Mouse (Mus musculus) heart, embryonic 14.5 days (tissue): ENCODE results near the gene Cltb. TPM values are rescaled to one million over a fixed set of nuclear protein-coding genes. Genes with fewer than 3 reads are reported as not detected.

Source experiments
- ATAC-seq: fragments of 200-750 bp; cut with Nextera tagmentation; 2 replicates; pipeline ENCODE4 v1.8.0; 2017; ENCODE audit warnings: low read depth, moderate TSS enrichment; ENCODE audit not compliant: insufficient number of reproducible peaks, insufficient read depth, low FRiP score
- H3K27ac ChIP-seq, 2 experiments: fragments of 200-500 bp in 1 of 2; fragments of 300-500 bp in 1 of 2; sonication (generic) in 1 of 2; replicated peaks in 1 of 2; 2 replicates each; pipeline ENCODE4 v1.5.1; 2012 to 2014; ENCODE audit warnings: low read depth in 2 of 2, low read length in 2 of 2, control low read depth in 1 of 2, mild to moderate bottlenecking in 1 of 2, mixed read lengths in 1 of 2; ENCODE audit not compliant: control insufficient read depth in 1 of 2, insufficient read depth in 1 of 2
- H3K27me3 ChIP-seq: fragments of 300-500 bp; sonication (generic); 2 replicates; pipeline ENCODE4 v1.6.1; 2014; ENCODE audit warnings: mild to moderate bottlenecking, low read length, control low read depth; ENCODE audit not compliant: control insufficient read depth, insufficient read depth
- H3K36me3 ChIP-seq: fragments of 300-500 bp; sonication (generic); 2 replicates; pipeline ENCODE4 v1.6.1; 2014; ENCODE audit warnings: mild to moderate bottlenecking, control low read depth, low read length, mixed read lengths; ENCODE audit not compliant: control insufficient read depth, insufficient read depth
- H3K4me1 ChIP-seq, 2 experiments: fragments of 200-500 bp in 1 of 2; fragments of 300-500 bp in 1 of 2; sonication (generic) in 1 of 2; 2 replicates each; pipeline ENCODE4 v1.6.1; 2012 to 2014; ENCODE audit warnings: low read length in 2 of 2, control low read depth in 1 of 2, mixed read lengths in 1 of 2; ENCODE audit not compliant: control insufficient read depth in 2 of 2, insufficient read depth in 2 of 2
- H3K4me2 ChIP-seq: fragments of 300-500 bp; sonication (generic); 2 replicates; pipeline ENCODE4 v1.6.1; 2014; ENCODE audit warnings: mild to moderate bottlenecking, low read length
- H3K4me3 ChIP-seq, 2 experiments: fragments of 200-500 bp in 1 of 2; fragments of 300-500 bp in 1 of 2; sonication (generic) in 1 of 2; 2 replicates each; pipeline ENCODE4 v1.5.1; 2012 to 2014; ENCODE audit warnings: low read length in 2 of 2, mild to moderate bottlenecking in 2 of 2, control low read depth in 1 of 2, low read depth in 1 of 2, moderate library complexity in 1 of 2; ENCODE audit not compliant: control insufficient read depth in 1 of 2, insufficient read depth in 1 of 2
- H3K9ac ChIP-seq: fragments of 300-500 bp; sonication (generic); 2 replicates; pipeline ENCODE4 v1.6.1; 2014; ENCODE audit warnings: mild to moderate bottlenecking, low read length
- H3K9me3 ChIP-seq: fragments of 300-500 bp; sonication (generic); 2 replicates; pipeline ENCODE4 v1.6.1; 2016; ENCODE audit warnings: low read length, control low read depth; ENCODE audit not compliant: control insufficient read depth
- WGBS: fragments of 180-500 bp; shearing (Covaris S2); extraction: QIAGEN DNeasy Blood & Tissue Kit; methylation state at CpG from one replicate; pipeline ENCODE4 v1.1.7; 2014; 5-methylcytosine and 5-hydroxymethylcytosine counted together
- microRNA-seq: library from miRNA; unstranded; fragments of <30 nt; microRNA quantifications from one replicate; pipeline ENCODE4, GENCODE M21; 2016
- polyA plus RNA-seq: library from polyadenylated mRNA; unstranded; fragments of >200 nt; fragmentation: Nextera tagmentation; extraction: Ambion mirVana; gene quantifications from 2 replicates; pipeline ENCODE4 v1.2.1, GENCODE M21; 2014

Gene Cltb
- polyA plus RNA-seq, 1 experiment from 2014 or later: 45.0 TPM

DNA sequence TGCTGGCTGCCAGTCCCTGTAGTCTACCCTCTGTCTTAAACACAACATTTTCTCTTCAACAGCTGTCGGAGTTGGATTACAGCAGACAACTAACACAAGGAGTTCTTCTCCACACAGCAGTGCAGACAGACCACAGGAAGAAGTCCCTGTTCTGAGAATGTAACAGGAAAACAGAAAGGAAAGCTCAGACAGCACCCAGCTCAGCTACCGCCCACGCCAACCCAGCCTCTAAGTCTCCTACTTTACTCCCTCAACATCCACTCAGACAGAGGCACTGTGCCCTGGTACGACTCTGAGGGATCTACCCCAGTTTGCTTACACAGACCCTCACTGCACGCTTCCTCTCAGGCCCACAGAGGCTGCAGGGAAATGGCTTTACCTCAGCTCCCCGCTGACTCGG is 50.5 kb downstream of the Cltb start:
- Histone ChIP-seq H3K4me1 (peaks cover 7 to 9% of the 10 kb centered on the region in 2 experiments), H3K9ac (no peak overlapping the region), H3K27ac (no peak overlapping the region), H3K36me3 (peaks cover 81% of the 10 kb centered on the region), H3K4me2 (no peak overlapping the region), H3K27me3 (no peaks in the 10 kb centered on the region), H3K4me3 (no peak overlapping the region), H3K9me3 (no peaks in the 10 kb centered on the region)
- WGBS: 93% methylated on average over 7 of the region's 7 CpGs
- no peak for ATAC-seq

DNA sequence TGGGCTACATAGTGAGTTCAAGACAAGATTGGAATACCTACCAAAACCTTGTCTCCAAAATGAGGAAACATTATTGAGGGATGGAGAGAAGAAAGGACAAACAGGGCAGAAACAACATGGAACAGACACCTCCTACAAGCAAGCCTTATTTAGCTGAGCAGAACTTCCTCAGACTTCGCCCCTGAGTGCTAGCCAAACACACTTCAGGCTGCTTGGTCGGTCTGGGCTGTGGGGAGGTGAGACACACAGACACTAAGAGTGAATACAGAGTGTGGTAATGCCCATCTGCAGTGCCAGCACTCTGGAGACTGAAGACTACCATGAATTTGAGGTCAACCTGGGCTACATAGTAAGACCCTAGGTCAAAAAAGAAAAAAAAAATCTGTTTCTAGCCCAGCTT is 51.5 kb downstream of the Cltb start:
- no peak overlapping the region for H3K4me3 ChIP-seq
- WGBS: 84% methylated on average over 2 of the region's 2 CpGs
- peaks cover 5 to 6% of the 10 kb centered on the region in 2 experiments for H3K4me1 ChIP-seq
- no peak overlapping the region for H3K4me2 ChIP-seq
- no peaks in the 10 kb centered on the region for H3K27me3 ChIP-seq
- H3K36me3 ChIP-seq: peaks cover 89% of the 10 kb centered on the region
- ATAC-seq: no peak
- no peak overlapping the region for H3K27ac ChIP-seq
- H3K9me3 ChIP-seq: no peaks in the 10 kb centered on the region
- H3K9ac ChIP-seq: no peak overlapping the region

DNA sequence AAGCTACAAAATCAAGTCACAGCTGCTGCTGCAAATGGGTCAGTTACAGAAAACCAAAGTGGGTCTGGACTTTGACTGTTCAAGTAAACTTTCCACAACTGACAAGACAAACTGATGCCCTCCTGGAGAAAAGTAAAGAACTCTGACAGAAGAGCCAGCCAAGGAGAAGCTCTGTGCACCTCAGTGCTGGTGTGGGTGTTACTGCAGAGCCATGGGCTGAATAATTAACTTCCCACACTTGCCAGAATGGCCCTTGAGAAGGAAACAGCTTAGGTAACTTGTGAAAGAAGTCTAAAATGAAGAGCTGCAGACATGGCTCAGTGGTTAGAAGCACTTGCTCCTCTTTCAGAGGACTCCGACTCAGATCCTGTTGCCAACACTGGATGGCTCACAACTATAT is 53.5 kb downstream of the Cltb start:
- no peak for ATAC-seq
- Histone ChIP-seq H3K36me3 (peaks cover 96% of the 10 kb centered on the region), H3K4me2 (no peak overlapping the region), H3K9ac (no peak overlapping the region), H3K4me3 (no peak overlapping the region), H3K27me3 (no peaks in the 10 kb centered on the region), H3K4me1 (no peaks in the 10 kb centered on the region), H3K27ac (no peak overlapping the region), H3K9me3 (no peaks in the 10 kb centered on the region)
- 100% methylated on average over 1 of the region's 1 CpGs for WGBS

DNA sequence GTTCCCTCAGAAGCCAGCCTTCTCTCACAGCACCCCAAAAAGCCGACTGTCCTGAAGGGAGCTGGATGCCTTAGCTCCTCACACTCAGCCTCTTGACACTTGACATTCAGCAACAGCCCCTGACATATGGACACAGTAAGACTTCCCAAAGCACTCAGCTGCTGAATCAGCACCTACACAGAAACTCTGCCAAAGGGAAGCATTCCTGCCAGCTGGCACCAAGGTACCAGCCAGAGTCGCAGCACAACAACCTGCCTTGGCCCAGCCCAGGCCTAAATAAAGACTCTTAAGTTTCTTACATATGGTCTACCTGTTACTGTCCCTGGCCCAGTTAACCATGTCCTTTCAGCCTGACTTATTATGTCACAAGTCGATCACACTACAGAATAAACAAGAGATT is 54.3 kb downstream of the Cltb start:
- H3K9me3 ChIP-seq: no peaks in the 10 kb centered on the region
- ATAC-seq: no peak
- H3K4me2 ChIP-seq: no peak overlapping the region
- no peaks in the 10 kb centered on the region for H3K4me1 ChIP-seq
- no peaks in the 10 kb centered on the region for H3K27me3 ChIP-seq
- no peak overlapping the region for H3K27ac ChIP-seq
- H3K4me3 ChIP-seq: no peak overlapping the region
- peaks cover 98% of the 10 kb centered on the region for H3K36me3 ChIP-seq
- 90% methylated on average over 3 of the region's 3 CpGs for WGBS
- H3K9ac ChIP-seq: no peak overlapping the region

DNA sequence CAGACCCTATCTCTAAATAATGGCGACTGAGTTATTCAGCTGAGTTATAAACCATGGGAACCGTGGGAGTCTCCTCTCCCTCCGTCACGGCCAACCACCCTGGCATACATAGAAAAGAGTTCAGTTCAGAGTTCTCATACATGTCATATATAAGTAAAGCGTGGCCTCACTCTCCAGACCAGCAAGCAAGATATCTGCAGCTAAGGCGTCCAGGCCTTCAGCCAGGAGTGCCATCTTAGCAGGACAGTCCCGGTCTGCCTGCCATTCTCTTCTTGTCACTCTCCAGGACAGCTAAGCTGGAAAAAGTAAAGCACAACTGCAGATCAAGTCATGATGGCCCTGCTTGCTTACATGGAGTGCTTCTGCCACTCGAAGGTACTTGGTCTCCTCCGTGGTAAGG is 55.0 kb downstream of the Cltb start:
- H3K36me3 ChIP-seq: peaks cover 98% of the 10 kb centered on the region
- H3K27ac ChIP-seq: no peak overlapping the region
- H3K4me1 ChIP-seq: no peaks in the 10 kb centered on the region
- H3K4me2 ChIP-seq: no peak overlapping the region
- H3K9me3 ChIP-seq: no peaks in the 10 kb centered on the region
- H3K4me3 ChIP-seq: no peak overlapping the region
- H3K9ac ChIP-seq: no peak overlapping the region
- no peak for ATAC-seq
- no peaks in the 10 kb centered on the region for H3K27me3 ChIP-seq
- 86% methylated on average over 9 of the region's 9 CpGs for WGBS

DNA sequence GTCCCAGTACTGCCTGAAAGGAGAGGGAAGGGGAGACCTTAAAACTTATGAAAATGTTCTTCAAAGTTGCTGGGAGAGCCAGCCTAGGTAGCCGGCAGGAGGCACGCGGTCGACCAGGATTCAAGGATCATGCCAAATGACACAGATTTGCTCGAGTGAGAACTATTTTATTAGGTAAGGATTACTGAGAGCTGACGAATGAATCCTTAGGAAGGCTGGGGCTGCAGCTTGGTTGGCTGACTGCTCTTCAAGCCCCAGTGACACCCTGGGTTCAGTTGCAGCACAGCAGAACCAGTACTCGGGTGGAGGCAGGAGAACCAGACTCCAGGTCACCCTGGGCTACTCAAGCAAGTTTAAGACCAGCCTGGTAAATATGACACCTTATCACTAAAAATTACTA is 63.1 kb downstream of the Cltb start:
- Histone ChIP-seq H3K9ac (no peak overlapping the region), H3K27ac (no peak overlapping the region), H3K27me3 (no peaks in the 10 kb centered on the region), H3K4me1 (no peaks in the 10 kb centered on the region), H3K4me2 (no peak overlapping the region), H3K36me3 (peaks cover 74% of the 10 kb centered on the region), H3K4me3 (no peak overlapping the region), H3K9me3 (no peaks in the 10 kb centered on the region)
- ATAC-seq: no peak
- WGBS: 81% methylated on average over 7 of the region's 7 CpGs

Small RNA genes lying within 50 kb of the gene (microRNA-seq; reads per million reads assigned to microRNA genes)
- not detected for gene Gm24195

Other genes starting within 250 kb of the Cltb start
- gene Cplx2, start 240.0 kb downstream of the Cltb start, polyA plus RNA-seq: 3.3 and 3.4 TPM in 2 replicates
- gene Thoc3, start 142.5 kb downstream of the Cltb start, polyA plus RNA-seq: 88.2 and 92.7 TPM in 2 replicates
- 5.7 and 5.8 TPM in 2 replicates for gene Simc1, start 107.6 kb downstream of the Cltb start, polyA plus RNA-seq
- gene 4833439L19Rik, start 45.9 kb downstream of the Cltb start, polyA plus RNA-seq: 123 and 128 TPM in 2 replicates
- gene Arl10, start 36.3 kb downstream of the Cltb start, polyA plus RNA-seq: 16.1 and 19.2 TPM in 2 replicates
- 46.5 and 48.9 TPM in 2 replicates for gene Nop16, start 21.3 kb downstream of the Cltb start, polyA plus RNA-seq
- gene Higd2a, start 21.1 kb downstream of the Cltb start, polyA plus RNA-seq: 318 and 319 TPM in 2 replicates
- gene Faf2, start 10.4 kb upstream of the Cltb start, polyA plus RNA-seq: 57.1 and 64.4 TPM in 2 replicates
- 52.1 and 60.2 TPM in 2 replicates for gene Rnf44, start 82.6 kb upstream of the Cltb start, polyA plus RNA-seq
- not detected in 2 replicates for gene Cdhr2, start 90.1 kb upstream of the Cltb start, polyA plus RNA-seq
- gene Gprin1, start 138.5 kb upstream of the Cltb start, polyA plus RNA-seq: 0.08 and 0.12 TPM in 2 replicates
- gene Sncb, start 155.3 kb upstream of the Cltb start, polyA plus RNA-seq: not detected in 2 replicates
- not detected in 2 replicates for gene Eif4e1b, start 172.7 kb upstream of the Cltb start, polyA plus RNA-seq
- 3.5 and 4.2 TPM in 2 replicates for gene Tspan17, start 178.0 kb upstream of the Cltb start, polyA plus RNA-seq